Mouse (Mus musculus) CH12F3 (cell line): ENCODE data around the gene Mdm4.

Experiments
- in situ Hi-C: fragments of 300-500 bp; cut with MboI; formaldehyde crosslinking; loops from 2 replicates; pipeline ENCODE4 v1.14.3; 2020; ENCODE audit warnings: low sequenced_read_pairs

The Mdm4 gene

GRCm38 (mm10) chr1:132961751-132962150 lies 68.6 kb downstream of the Mdm4 start:
- in situ Hi-C loops: no loop called here

- in situ Hi-C loops: no loop called here
These were observed 73.6 kb downstream of the Mdm4 start for GRCm38 (mm10) chr1:132956809-132957208.

GRCm38 (mm10) chr1:132947811-132948210 lies 82.5 kb downstream of the Mdm4 start:
- in situ Hi-C loops: no loop called here

GRCm38 (mm10) chr1:132945826-132946225 lies 84.5 kb downstream of the Mdm4 start:
- in situ Hi-C loops: no loop called here

GRCm38 (mm10) chr1:132938975-132939374 lies 91.4 kb downstream of the Mdm4 start:
- in situ Hi-C loops: no loop called here

- in situ Hi-C loops: no loop called here
These were observed 92.9 kb downstream of the Mdm4 start for GRCm38 (mm10) chr1:132937296-132938030.

GRCm38 (mm10) chr1:132934856-132935255 lies 95.5 kb downstream of the Mdm4 start:
- in situ Hi-C loops: no loop called here

- in situ Hi-C loops: no loop called here
These were observed 97.9 kb downstream of the Mdm4 start for GRCm38 (mm10) chr1:132932421-132932820.

GRCm38 (mm10) chr1:132930291-132930690 lies 100.1 kb downstream of the Mdm4 start:
- in situ Hi-C loops: no loop called here

GRCm38 (mm10) chr1:132928907-132929250 lies 101.5 kb downstream of the Mdm4 start:
- in situ Hi-C loops: no loop called here

- in situ Hi-C loops: no loop called here
These were observed 102.1 kb downstream of the Mdm4 start for GRCm38 (mm10) chr1:132928032-132928906.

- in situ Hi-C loops: no loop called here
These were observed 105.1 kb downstream of the Mdm4 start for GRCm38 (mm10) chr1:132925270-132925669.

- in situ Hi-C loops: no loop called here
These were observed 108.1 kb downstream of the Mdm4 start for GRCm38 (mm10) chr1:132922257-132922656.

GRCm38 (mm10) chr1:132921071-132921470 lies 109.3 kb downstream of the Mdm4 start:
- in situ Hi-C loops: no loop called here

GRCm38 (mm10) chr1:132919258-132919657 lies 111.1 kb downstream of the Mdm4 start:
- in situ Hi-C loops: no loop called here

- in situ Hi-C loops: no loop called here
These were observed 112.2 kb downstream of the Mdm4 start for GRCm38 (mm10) chr1:132918117-132918680.

- in situ Hi-C loops: no loop called here
These were observed 112.8 kb downstream of the Mdm4 start for GRCm38 (mm10) chr1:132917554-132917953.

GRCm38 (mm10) chr1:132915849-132916493 lies 114.4 kb downstream of the Mdm4 start:
- in situ Hi-C loops: no loop called here

GRCm38 (mm10) chr1:132910414-132911041 lies 119.8 kb downstream of the Mdm4 start:
- in situ Hi-C loops: no loop called here

GRCm38 (mm10) chr1:132909951-132910350 lies 120.4 kb downstream of the Mdm4 start:
- in situ Hi-C loops: no loop called here
